Mouse (Mus musculus): Measurements from ENCODE around the gene Sez6l.

DNA sequence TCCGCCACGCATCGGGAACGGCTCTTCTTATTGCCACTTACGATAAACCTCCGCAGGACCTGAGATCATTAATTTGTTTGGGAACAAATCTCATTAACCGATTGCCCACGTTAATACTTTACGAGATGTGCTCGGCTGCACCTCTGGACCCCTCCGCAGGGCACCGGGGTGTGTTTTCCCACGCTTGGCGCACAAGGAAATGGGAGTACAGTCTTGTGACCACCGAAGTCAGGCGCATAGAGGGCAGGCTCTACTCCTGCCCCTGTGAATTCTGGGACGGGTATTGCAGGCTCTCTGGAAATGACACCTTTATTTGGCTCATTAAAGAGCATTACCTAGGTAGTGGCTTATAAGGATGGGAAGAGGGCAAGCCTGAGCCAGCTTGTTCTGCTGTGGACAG is 11.9 kb downstream of the Sez6l start:
- TF ChIP-seq CTCF (conservative IDR thresholded peaks at IDR 0.05; ENCODE audit: low read length) (no peak), NANOG (IDR thresholded peaks at IDR 0.05; ENCODE audit: borderline replicate concordance, low read length) (no peak), POU5F1 (IDR thresholded peaks at IDR 0.05; ENCODE audit: borderline replicate concordance, low read length) (no peak)
